Mouse (Mus musculus) C2C12 (cell line): ENCODE data around the gene Rarg.

ENCODE experiments used
- CEBPB ChIP-seq: IDR thresholded peaks from one replicate; pipeline ENCODE4 v1.6.1; 2011; ENCODE audit warnings: low read depth, mild to moderate bottlenecking, control low read depth, moderate library complexity
- CTCF ChIP-seq: IDR thresholded peaks from one replicate; pipeline ENCODE4 v1.5.1; 2011; ENCODE audit not compliant: control insufficient read depth, insufficient read depth, insufficient read length
- FOSL1 ChIP-seq: IDR thresholded peaks from one replicate; pipeline ENCODE4 v1.8.0; 2011; ENCODE audit warnings: mild to moderate bottlenecking, low read length; ENCODE audit not compliant: poor library complexity, insufficient read depth, severe bottlenecking
- MYOD1 ChIP-seq: IDR thresholded peaks from one replicate; pipeline ENCODE4 v1.6.1; 2011; ENCODE audit warnings: low read depth; ENCODE audit not compliant: control insufficient read depth, insufficient read length
- USF1 ChIP-seq: IDR thresholded peaks from one replicate; pipeline ENCODE4 v1.6.1; 2011; ENCODE audit warnings: low read depth, mild to moderate bottlenecking, control low read depth, moderate library complexity

DNA sequence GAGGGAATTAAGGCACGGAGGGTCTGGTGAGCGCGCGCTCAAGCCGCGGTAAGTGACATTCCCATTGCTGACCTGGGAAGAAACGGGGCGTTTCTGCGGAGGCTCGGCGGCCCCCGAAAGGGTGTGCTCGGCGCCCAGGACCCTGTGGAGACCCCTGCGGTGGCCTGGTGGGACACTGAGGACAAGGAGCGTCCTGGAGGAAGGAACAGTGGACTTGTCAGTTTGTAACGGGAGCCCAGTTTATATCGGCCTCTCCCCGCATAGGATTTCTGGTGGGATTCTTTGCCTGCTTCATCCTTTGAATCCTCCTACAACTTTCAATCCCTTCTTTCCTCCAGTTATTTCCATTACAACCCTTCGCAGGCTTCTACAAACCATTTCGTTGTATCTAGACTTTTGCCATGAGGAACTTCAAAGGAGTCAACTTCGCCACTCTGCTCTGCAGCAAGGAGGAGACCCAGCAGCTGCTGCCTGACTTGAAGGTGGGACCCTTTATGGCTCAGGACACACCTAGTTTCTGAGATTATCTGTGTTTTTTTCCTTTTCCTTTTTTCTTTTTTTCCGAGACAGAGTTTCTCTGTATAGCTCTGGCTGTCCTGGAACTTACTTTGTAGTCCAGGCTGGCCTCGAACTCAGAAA is 39.2 kb upstream of the Rarg start:
- TF ChIP-seq FOSL1 (no peak), CTCF (no peak), CEBPB (no peak), MYOD1 (no peak), USF1 (no peak)
